Mouse (Mus musculus) testis, postnatal 10 days (tissue): ENCODE data around the gene Phospho2.

ENCODE experiments used
- DNase-seq: peaks from one replicate; pipeline ENCODE4 v3.0.0; 2021; ENCODE audit warnings: low spot score

Gene Phospho2

GRCm38 (mm10) chr2:69825898-69826297 is 36.5 kb downstream of the Phospho2 start:
- no peak for DNase-seq

DNA sequence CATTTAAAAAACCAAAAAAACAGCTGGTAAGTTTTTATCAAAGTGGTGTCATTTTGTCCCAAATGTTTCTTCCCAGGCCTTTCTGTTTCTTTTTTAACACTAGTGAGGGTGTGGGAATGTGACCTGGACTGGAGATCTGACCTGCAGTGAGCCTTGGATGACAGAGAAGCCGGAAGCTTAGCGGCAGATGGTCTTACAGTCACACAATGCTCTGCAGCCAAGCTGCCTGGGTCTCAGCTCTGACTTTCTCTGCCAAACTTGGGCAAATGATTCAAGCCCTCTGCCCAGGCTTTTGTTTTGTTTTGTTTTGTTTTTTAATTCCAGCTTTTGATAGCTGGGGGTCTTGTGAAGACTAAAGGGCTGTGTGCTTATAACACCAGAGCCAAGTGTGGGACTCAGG is 37.0 kb downstream of the Phospho2 start:
- no peak for DNase-seq

- DNase-seq: no peak
Measured at GRCm38 (mm10) chr2:69828031-69828430, 38.6 kb downstream of the Phospho2 start.

GRCm38 (mm10) chr2:69829680-69830079 is 40.3 kb downstream of the Phospho2 start:
- no peak for DNase-seq

GRCm38 (mm10) chr2:69830116-69830515 is 40.7 kb downstream of the Phospho2 start:
- no peak for DNase-seq

DNA sequence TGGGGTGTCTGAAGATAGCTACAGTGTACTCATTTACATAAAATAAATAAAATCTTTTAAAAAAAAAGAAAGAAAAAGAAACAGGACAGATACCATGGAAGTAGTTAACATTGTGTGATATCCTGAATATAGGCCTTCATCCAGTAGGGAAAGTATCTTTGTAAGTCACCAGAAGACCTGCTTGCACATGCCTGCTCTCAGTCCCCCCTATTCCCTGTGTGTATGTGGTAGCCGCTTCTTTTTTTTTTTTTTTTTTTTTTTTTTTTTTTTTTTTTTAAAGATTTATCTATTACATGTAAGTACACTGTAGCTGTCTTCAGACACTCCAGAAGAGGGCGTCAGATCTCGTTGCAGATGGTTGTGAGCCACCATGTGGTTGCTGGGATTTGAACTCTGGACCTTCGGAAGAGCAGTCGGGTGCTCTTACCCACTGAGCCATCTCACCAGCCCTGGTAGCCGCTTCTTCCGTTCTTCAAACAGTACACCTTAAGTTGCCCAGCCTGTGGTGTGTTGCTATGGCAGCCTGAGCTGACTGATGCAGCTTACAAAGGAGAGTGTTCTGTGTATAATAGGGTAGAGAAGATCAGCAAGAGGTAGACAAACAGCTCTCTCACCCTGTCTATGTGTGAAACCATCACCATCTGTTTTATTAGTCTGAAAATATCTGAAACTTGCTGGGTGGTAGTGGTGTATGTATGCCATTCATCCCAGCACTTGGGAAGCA is 48.0 kb downstream of the Phospho2 start:
- DNase-seq: no peak

DNA sequence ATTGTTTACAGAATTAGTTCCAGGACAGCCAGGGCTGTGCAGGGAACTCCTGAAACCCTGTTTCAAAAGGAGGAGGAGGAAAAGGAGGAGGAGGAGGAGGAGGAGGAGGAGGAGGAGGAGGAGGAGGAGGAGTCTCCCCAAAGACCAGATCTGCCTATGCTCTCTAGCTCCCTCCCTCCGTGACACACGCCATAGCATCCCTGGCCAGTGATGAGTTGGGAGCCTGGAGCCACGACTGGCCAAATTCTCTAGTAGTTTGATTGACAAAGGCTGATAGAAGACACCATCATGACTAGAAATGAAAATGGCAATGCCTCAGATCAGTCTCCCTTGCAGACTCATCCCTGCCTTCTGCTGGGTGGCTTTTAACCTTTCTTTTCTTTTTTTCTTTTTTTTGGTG is 48.6 kb downstream of the Phospho2 start:
- DNase-seq: no peak

- DNase-seq: peak; percentile 28
Measured at GRCm38 (mm10) chr2:69838707-69839106, 49.3 kb downstream of the Phospho2 start.

- peak; percentile 44 for DNase-seq
Measured at GRCm38 (mm10) chr2:69840261-69840660, 50.8 kb downstream of the Phospho2 start.

GRCm38 (mm10) chr2:69849215-69849614 is 59.8 kb downstream of the Phospho2 start:
- no peak for DNase-seq
